Mouse (Mus musculus): Measurements from ENCODE around the gene Stxbp2. TPM values are rescaled to one million over a fixed set of nuclear protein-coding genes. Genes with fewer than 3 reads are reported as not detected.

The Stxbp2 gene
- total and polyA plus RNA-seq, 3 experiments: 81.1 to 186 (median 117) TPM

DNA sequence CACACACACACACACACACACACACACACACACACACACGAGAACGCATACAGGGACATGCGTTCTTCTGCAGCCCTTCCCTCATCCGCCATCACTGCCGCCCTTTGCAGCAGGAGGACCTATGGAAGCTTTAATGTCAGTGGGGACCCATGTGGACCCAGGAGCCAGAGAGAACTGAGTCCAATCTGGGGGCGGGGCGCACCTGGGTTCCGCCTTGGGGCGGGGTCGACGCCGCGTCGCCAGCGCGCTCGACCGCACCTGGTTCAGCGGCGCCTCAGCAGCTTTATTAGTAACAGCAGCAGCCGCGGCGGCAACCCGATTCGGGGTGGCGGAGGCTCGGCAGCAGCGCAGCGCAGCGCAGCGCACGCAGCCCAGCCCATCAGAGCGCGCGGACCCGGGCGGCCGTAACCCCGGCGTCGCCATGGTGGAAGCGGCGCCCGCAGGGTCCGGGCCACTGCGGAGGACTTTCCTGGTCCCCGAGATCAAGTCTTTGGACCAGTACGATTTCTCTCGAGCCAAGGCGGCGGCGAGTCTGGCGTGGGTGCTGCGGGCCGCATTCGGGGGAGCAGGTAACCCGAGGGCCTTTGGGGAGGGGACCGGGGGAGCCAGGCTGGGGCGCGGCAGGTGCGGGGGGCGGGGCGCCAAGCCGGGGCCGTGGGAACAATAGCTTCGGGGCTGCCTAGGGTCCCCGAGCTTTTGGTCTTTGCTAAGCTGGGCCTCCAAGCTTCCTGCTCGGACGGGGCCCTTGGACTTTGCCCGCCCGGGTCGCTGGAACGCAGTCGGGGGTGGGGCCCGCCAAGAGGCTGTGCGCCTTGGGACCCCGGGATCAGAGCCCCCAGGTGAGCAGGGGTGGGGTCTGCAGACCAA, 43.1 kb upstream of the Stxbp2 start:
- Histone ChIP-seq H3K9me3 (replicated peaks; ENCODE audit: insufficient read depth, low read length) (no peaks in the 10 kb centered on the region), H3K9ac (ENCODE audit: control insufficient read depth, low read depth, low read length, poor library complexity, severe bottlenecking) (peak overlapping the region; percentile 60), H3K4me1 (ENCODE audit: control insufficient read depth in 1 of 2, insufficient read depth in 2 of 2, low read length in 2 of 2) (peaks cover 6% of the 10 kb centered on the region in 2 experiments; a peak in 3 of 4 replicates), H3K79me2 (ENCODE audit: control insufficient read depth, insufficient read depth, low read length, poor library complexity) (no peaks in the 10 kb centered on the region), H3K36me3 (ENCODE audit: control insufficient read depth in 1 of 2, insufficient read depth in 2 of 2, low read length in 2 of 2) (peaks cover 0 to 6% of the 10 kb centered on the region in 2 experiments; a peak in 2 of 4 replicates), H3K4me3 (ENCODE audit: control insufficient read depth in 1 of 2, insufficient read depth in 1 of 2, low read depth in 2 of 2, low read length in 2 of 2) (peak overlapping the region; percentile 55 to 80), H3K27me3 (ENCODE audit: control insufficient read depth in 1 of 2, insufficient read depth in 2 of 2, low read length in 2 of 2) (no peaks in the 10 kb centered on the region), H3K27ac (ENCODE audit: control insufficient read depth, low read depth, low read length) (no peak overlapping the region)
- peak; percentile 56 for DNase-seq (ENCODE audit: low read depth, low spot score)
- TF ChIP-seq POLR2AphosphoS5 (IDR thresholded peaks at IDR 0.05; ENCODE audit: borderline replicate concordance, low read depth, low read length) (no peak), TBP (IDR thresholded peaks at IDR 0.05; ENCODE audit: low read depth, low read length) (no peak), TCF12 (IDR thresholded peaks at IDR 0.05; ENCODE audit: low read depth, low read length) (no peak), SIN3A (IDR thresholded peaks at IDR 0.05; ENCODE audit: low read length) (peak; percentile 37; the same call in 1 of the 2 replicates), CTCF (IDR thresholded peaks at IDR 0.05 in 2 of 3, conservative IDR thresholded peaks at IDR 0.05 in 1 of 3; ENCODE audit: control insufficient read depth in 1 of 3, insufficient read depth in 1 of 3, low read depth in 2 of 3, low read length in 3 of 3, poor library complexity in 1 of 3, severe bottlenecking in 1 of 3) (no peak), MYC (IDR thresholded peaks at IDR 0.05; ENCODE audit: low read depth, low read length) (no peak), ZNF384 (IDR thresholded peaks at IDR 0.05; ENCODE audit: low read depth, low read length) (no peak), NRF1 (IDR thresholded peaks at IDR 0.05; ENCODE audit: insufficient read depth, low read depth, low read length, poor library complexity, severe bottlenecking) (peak; percentile 16; the same call in 1 of the 2 replicates), POLR2AphosphoS2 (IDR thresholded peaks at IDR 0.05; ENCODE audit: low read length) (no peak), ZMIZ1 (IDR thresholded peaks at IDR 0.05; ENCODE audit: low read depth, low read length) (no peak), CHD2 (IDR thresholded peaks at IDR 0.05; ENCODE audit: low read length) (no peak), NELFE (IDR thresholded peaks at IDR 0.05; ENCODE audit: low read depth, low read length) (no peak), BHLHE40 (IDR thresholded peaks at IDR 0.05; ENCODE audit: borderline replicate concordance, low read depth, low read length) (no peak), USF2 (IDR thresholded peaks at IDR 0.05; ENCODE audit: borderline replicate concordance in 1 of 2, insufficient read depth in 1 of 2, low read depth in 1 of 2, low read length in 2 of 2) (no peak), ELF1 (IDR thresholded peaks at IDR 0.05; ENCODE audit: low read depth, low read length) (0 out of 2 replicates have a peak, but pooled peaks have one; percentile 8), CHD1 (IDR thresholded peaks at IDR 0.05; ENCODE audit: low read depth, low read length) (no peak), TAL1 (IDR thresholded peaks at IDR 0.05; ENCODE audit: low read length) (no peak), MXI1 (IDR thresholded peaks at IDR 0.05; ENCODE audit: low read depth, low read length) (peak; percentile 33; the same call in 1 of the 2 replicates), MYB (IDR thresholded peaks at IDR 0.05; ENCODE audit: low read depth, low read length) (no peak), JUND (IDR thresholded peaks at IDR 0.05; ENCODE audit: low read depth, low read length) (no peak), MAX (IDR thresholded peaks at IDR 0.05; ENCODE audit: low read length) (no peak), E2F4 (IDR thresholded peaks at IDR 0.05; ENCODE audit: borderline replicate concordance, low read depth, low read length) (no peak), RAD21 (IDR thresholded peaks at IDR 0.05; ENCODE audit: low read depth, low read length) (no peak), ZKSCAN1 (IDR thresholded peaks at IDR 0.05; ENCODE audit: low read depth, low read length) (no peak), UBTF (IDR thresholded peaks at IDR 0.05; ENCODE audit: borderline replicate concordance, insufficient read depth, low read depth, low read length) (0 out of 2 replicates have a peak, but pooled peaks have one; percentile 35), SMC3 (IDR thresholded peaks at IDR 0.05; ENCODE audit: low read depth, low read length) (no peak), MAFK (IDR thresholded peaks at IDR 0.05; ENCODE audit: borderline replicate concordance, low read depth, low read length) (no peak), RCOR1 (IDR thresholded peaks at IDR 0.05; ENCODE audit: low read depth, low read length) (no peak), USF1 (IDR thresholded peaks at IDR 0.05; ENCODE audit: low read depth, low read length) (no peak), POLR2A (IDR thresholded peaks at IDR 0.05; ENCODE audit: control insufficient read depth in 1 of 2, insufficient read depth in 1 of 2, low read depth in 1 of 2, low read length in 2 of 2, poor library complexity in 1 of 2) (0 out of 4 replicates have a peak, but pooled peaks of 1 of the 2 experiments have one; percentile 28), MAZ (IDR thresholded peaks at IDR 0.05; ENCODE audit: low read depth, low read length) (no peak), KAT2A (conservative IDR thresholded peaks at IDR 0.05; ENCODE audit: low read depth, low read length) (no peak), ZC3H11A (IDR thresholded peaks at IDR 0.05; ENCODE audit: low read depth, low read length) (no peak), GATA1 (IDR thresholded peaks at IDR 0.05; ENCODE audit: low read depth, low read length) (no peak), HCFC1 (IDR thresholded peaks at IDR 0.05; ENCODE audit: low read depth, low read length) (no peak), MEF2A (IDR thresholded peaks at IDR 0.05; ENCODE audit: extremely low read depth, insufficient replicate concordance, low read depth, low read length, poor library complexity, severe bottlenecking) (no peak)
